Mouse (Mus musculus) Patski (cell line): ENCODE measurements around the gene Olfml3. TPM values are rescaled to one million over a fixed set of nuclear protein-coding genes. Genes with fewer than 3 reads are reported as not detected.

Source experiments
- ATAC-seq: fragments of 100-300 bp; one replicate; pipeline ENCODE4 v1.8.0; 2021
- CTCF ChIA-PET: fragments of 350-600 bp; sonication (Branson Sonifier 250); formaldehyde crosslinking; loops from one replicate; lab custom pipeline; 2022; ENCODE audit warnings: inconsistent platforms; lab: Charles Lee
- POLR2A ChIA-PET: fragments of 350-600 bp; sonication (Branson Sonifier 250); formaldehyde crosslinking; loops from one replicate; lab custom pipeline; 2022; ENCODE audit warnings: antibody characterized with exemption, inconsistent platforms; lab: Charles Lee
- DNase-seq: peaks from one replicate; pipeline ENCODE4 v3.0.0-alpha.2; 2011; ENCODE audit warnings: low read depth, low spot score
- H3K27me3 ChIP-seq: fragments of 371-371 bp; one replicate; pipeline ENCODE4 v1.5.1; 2021
- CTCF ChIP-seq: fragments of 100-300 bp; IDR thresholded peaks from one replicate; pipeline ENCODE4 v1.5.1; 2021
- in situ Hi-C: fragments of 300-500 bp; cut with MboI; formaldehyde crosslinking; loops from 3 replicates; pipeline ENCODE4 v1.11.1; 2018; ENCODE audit warnings: low pct_unique_long_range_greater_than_20kb, mixed read lengths
- polyA plus RNA-seq: library from polyadenylated mRNA; unstranded; gene quantifications from one replicate; pipeline ENCODE4 v1.2.3, GENCODE M21; 2021

Gene Olfml3
- polyA plus RNA-seq, 1 experiment from 2014 or later, result 3.5 TPM

GRCm38 (mm10) chr3:103683966-103684319, 53.9 kb downstream of the Olfml3 start:
- DNase-seq, result no peak
- no peak for TF ChIP-seq CTCF
- POLR2A ChIA-PET, result interaction anchor here (1.0 kb wide), 1 partner anchor 53 kb away, joined by 3 read pairs; no protein-coding TSS in a partner anchor
- in situ Hi-C loops, result loop anchor here (5.0 kb wide), 1 partner anchor 53 kb away; the partner anchor contains the start of genes Gm10964 and Olfml3
- CTCF ChIA-PET, result interaction anchor here (1.1 to 1.5 kb wide), 3 partner anchors 11 to 84 kb away, joined by 3 to 4 read pairs (median 4); no protein-coding TSS in a partner anchor
- H3K27me3 ChIP-seq, result no peaks in the 10 kb centered on the region
- no peak for ATAC-seq

- H3K27me3 ChIP-seq, result no peaks in the 10 kb centered on the region
- DNase-seq, result peak; percentile 87
- in situ Hi-C loops, result loop anchor here (5.0 kb wide), 1 partner anchor 54 kb away; the partner anchor contains the start of genes Gm10964 and Olfml3
- no peak for TF ChIP-seq CTCF
- ChIA-PET POLR2A (interaction anchor here (0.7 to 1.7 kb wide), 5 partner anchors 44 to 253 kb away, joined by 3 to 8 read pairs (median 3); partner anchors contain the start of gene Olfml3), CTCF (interaction anchor here (1.1 to 1.5 kb wide), 5 partner anchors 12 to 244 kb away, joined by 3 to 4 read pairs (median 4); no protein-coding TSS in a partner anchor)
- ATAC-seq, result peak; percentile 44
These were observed 54.4 kb downstream of the Olfml3 start for GRCm38 (mm10) chr3:103683234-103683965.

- DNase-seq (peak; percentile 98), ATAC-seq (peak; percentile 97)
- in situ Hi-C loops, result loop anchor here (5.0 kb wide), 1 partner anchor 55 kb away; the partner anchor contains the start of genes Gm10964 and Olfml3
- TF ChIP-seq CTCF, result peak; percentile 61
- ChIA-PET POLR2A (interaction anchor here (0.6 to 1.7 kb wide), 5 partner anchors 43 to 1113 kb away, joined by 3 to 8 read pairs (median 5); no protein-coding TSS in a partner anchor), CTCF (interaction anchor here (0.8 to 1.5 kb wide), 7 partner anchors 14 to 263 kb away, joined by 3 to 4 read pairs (median 4); partner anchors contain the start of gene Olfml3)
- no peaks in the 10 kb centered on the region for H3K27me3 ChIP-seq
These were observed 55.3 kb downstream of the Olfml3 start for GRCm38 (mm10) chr3:103682473-103682872.

GRCm38 (mm10) chr3:103678811-103679210, 59.0 kb downstream of the Olfml3 start:
- in situ Hi-C loops, result no loop called here
- no peak for DNase-seq
- H3K27me3 ChIP-seq, result no peaks in the 10 kb centered on the region
- TF ChIP-seq CTCF, result no peak
- ChIA-PET CTCF (interaction anchor here (1.6 kb wide), 1 partner anchor 36 kb away, joined by 5 read pairs; no protein-coding TSS in a partner anchor), POLR2A (no interaction called here)
- ATAC-seq, result no peak

GRCm38 (mm10) chr3:103672716-103673115, 65.1 kb downstream of the Olfml3 start:
- ATAC-seq (no peak), DNase-seq (no peak)
- no peaks in the 10 kb centered on the region for H3K27me3 ChIP-seq
- in situ Hi-C loops, result no loop called here
- ChIA-PET CTCF (interaction anchor here (1.6 kb wide), 1 partner anchor 10 kb away, joined by 4 read pairs; no protein-coding TSS in a partner anchor), POLR2A (interaction anchor here (1.1 kb wide), 1 partner anchor 467 kb away, joined by 3 read pairs; no protein-coding TSS in a partner anchor)
- TF ChIP-seq CTCF, result no peak

Other genes starting within 250 kb of the Olfml3 start
- not detected for gene Syt6, start 162.8 kb downstream of the Olfml3 start, polyA plus RNA-seq
- 7.4 TPM for gene Atg4a-ps, start 91.9 kb downstream of the Olfml3 start, polyA plus RNA-seq
- gene Gm10964, start 1.4 kb upstream of the Olfml3 start, polyA plus RNA-seq, result not detected
- 80.5 TPM for gene Hipk1, start 53.6 kb upstream of the Olfml3 start, polyA plus RNA-seq
- gene Dclre1b, start 71.4 kb upstream of the Olfml3 start, polyA plus RNA-seq, result 12.0 TPM
- 25.7 TPM for gene Ap4b1, start 71.5 kb upstream of the Olfml3 start, polyA plus RNA-seq
- 0.55 TPM for gene Gm43064, start 71.6 kb upstream of the Olfml3 start, polyA plus RNA-seq
- gene Bcl2l15, start 94.6 kb upstream of the Olfml3 start, polyA plus RNA-seq, result 0.35 TPM
- 1.7 TPM for gene Ptpn22, start 121.8 kb upstream of the Olfml3 start, polyA plus RNA-seq
- 13.9 TPM for gene Rsbn1, start 176.1 kb upstream of the Olfml3 start, polyA plus RNA-seq
- gene Phtf1, start 230.1 kb upstream of the Olfml3 start, polyA plus RNA-seq, result 75.0 TPM